Mouse (Mus musculus): ENCODE results near the gene Txndc8.

DNA sequence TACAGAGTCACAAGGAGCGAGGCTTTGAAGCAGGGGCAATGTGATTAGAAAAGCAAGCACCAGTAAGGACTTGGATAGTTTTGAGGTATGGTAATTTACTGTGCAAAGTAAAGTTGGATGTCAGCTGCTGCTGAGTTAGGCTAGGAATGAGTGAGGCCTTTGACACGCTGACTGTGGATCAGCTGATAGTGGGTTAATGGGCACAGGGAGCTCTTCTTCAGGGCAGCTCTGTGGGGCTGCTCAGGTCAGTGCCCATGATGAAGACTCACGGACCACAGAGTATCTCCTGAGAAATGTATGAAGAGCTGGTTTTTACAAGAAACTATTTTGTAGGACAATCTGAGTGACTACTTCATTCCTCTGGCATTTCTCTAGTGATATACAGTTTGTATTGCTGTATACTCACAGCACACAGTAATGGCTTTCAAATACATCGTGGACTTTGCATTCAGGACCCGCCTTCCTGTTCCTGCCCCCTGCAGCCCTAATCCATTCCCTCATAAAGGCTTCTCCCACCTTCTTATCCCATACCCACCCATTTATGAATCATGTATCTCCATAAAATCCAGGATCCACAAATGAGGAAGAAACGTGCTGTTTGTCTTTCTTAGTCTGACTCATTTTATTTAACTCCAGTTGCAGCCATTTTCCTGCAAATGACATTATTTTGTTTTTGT is 35.2 kb downstream of the Txndc8 start:
- TF ChIP-seq NRF1 (IDR thresholded peaks at IDR 0.05; ENCODE audit: low read depth, low read length) (no peak), MYC (IDR thresholded peaks at IDR 0.05; ENCODE audit: low read depth, low read length) (no peak), CTCF (conservative IDR thresholded peaks at IDR 0.05 in 1 of 2, IDR thresholded peaks at IDR 0.05 in 1 of 2; ENCODE audit: low read depth in 2 of 2, low read length in 2 of 2) (no peak), JUND (conservative IDR thresholded peaks at IDR 0.05; ENCODE audit: low read depth, low read length) (no peak), USF2 (conservative IDR thresholded peaks at IDR 0.05; ENCODE audit: low read depth, low read length) (no peak), POLR2A (IDR thresholded peaks at IDR 0.05; ENCODE audit: low read depth, low read length) (no peak), ZMIZ1 (IDR thresholded peaks at IDR 0.05; ENCODE audit: low read depth, low read length) (no peak), USF1 (IDR thresholded peaks at IDR 0.05; ENCODE audit: low read depth, low read length) (no peak)

All from CH12.LX (cell line).